Mouse (Mus musculus): ENCODE measurements around the gene Bpifb9a.
"Not testable (repeated sequence)": the region's sequence is repeated elsewhere in the genome, so short reads cannot be mapped to it uniquely, and the experiment has no call there.

GRCm38 (mm10) chr2:154291866-154292265 lies 34.2 kb downstream of the Bpifb9a start:
- not testable (repeated sequence) for TF ChIP-seq TAL1, GATA1 (IDR thresholded peaks at IDR 0.05; ENCODE audit: low read length)
